In genomic region chr11:51999611-52000289, GRCm38 (mm10) we compare ENCODE assay signal across 8 mouse cellular contexts. TPM values are rescaled to one million over a fixed set of nuclear protein-coding genes. Genes with fewer than 3 reads are reported as not detected.
DNase-seq lines count a peak whose midpoint lies in the region; ATAC-seq lines count a peak whose summit lies in the region.

No protein-coding gene starts in this region.

- peak overlapping the region; percentile 97 for H3K27ac ChIP-seq in forebrain, embryonic 12.5 days

- peaks cover 43% of the 10 kb centered on the region for H3K4me1 ChIP-seq in forebrain, embryonic 12.5 days

- ATAC-seq in forebrain, embryonic 12.5 days (ENCODE audit: low FRiP score) = peak; percentile 28

- DNase-seq in MEL-GATA-1-ER (ENCODE audit: extremely low read depth, low read depth) = peak; percentile 33
- DNase-seq in c-Kit-negative CD71-positive TER-119-positive erythroid progenitor cells, embryonic 14.5 days (ENCODE audit: low read depth, low spot score) = peak; percentile 21
- DNase-seq in heart, postnatal 10 days = peak; percentile 78 to 87
- peak; percentile 19 to 40 for DNase-seq in layer of hippocampus, adult 8-10 months (ENCODE audit: low spot score in 2 of 2)
- peak; percentile 55 for DNase-seq in lung, postnatal 14 days
- peak; percentile 51 to 66 for DNase-seq in right cerebral cortex, postnatal 10 days (ENCODE audit: low spot score in 2 of 2)
- no peak for DNase-seq in c-Kit-positive CD71-positive TER-119-positive erythroid progenitor cells, embryonic 14.5 days (ENCODE audit: low spot score)

- H3K4me3 ChIP-seq in forebrain, embryonic 12.5 days (replicated peaks) = peak overlapping the region; percentile 97

- H3K9me3 ChIP-seq in forebrain, embryonic 12.5 days = no peaks in the 10 kb centered on the region

- no peaks in the 10 kb centered on the region for H3K27me3 ChIP-seq in forebrain, embryonic 12.5 days

- intact Hi-C loops in heart, postnatal 10 days (cut with DNase I) = loop anchor here (2.0 kb wide), 1 partner anchor 99 kb away; the partner anchor contains the start of gene Ppp2ca

- peaks cover 30% of the 10 kb centered on the region for H3K36me3 ChIP-seq in forebrain, embryonic 12.5 days (replicated peaks)

- peak overlapping the region; percentile 75 for H3K4me2 ChIP-seq in forebrain, embryonic 12.5 days

- peak overlapping the region; percentile 97 for H3K9ac ChIP-seq in forebrain, embryonic 12.5 days

- WGBS in forebrain, embryonic 12.5 days = 0% methylated on average over 29 of the region's 29 CpGs

RNA-seq across cellular contexts. Expression of gene Ube2b, which starts 0.8 kb away (rescaled TPM):
- 241 and 242 TPM in 2 replicates for polyA plus RNA-seq in forebrain, embryonic 12.5 days (2016; fragmentation: Nextera tagmentation; extraction: Ambion mirVana)
- 100 to 1,000 TPM; 188 to 192 TPM for total RNA-seq in heart, postnatal 10 days (2021)
- 100 to 1,000 TPM; 162 to 207 (median 179) TPM for total RNA-seq in layer of hippocampus, adult 8-10 months (2022)

RNA-seq across cellular contexts. Expression of gene Cdkl3, which starts 4.3 kb away (rescaled TPM):
- polyA plus RNA-seq in forebrain, embryonic 12.5 days (2016; fragmentation: Nextera tagmentation; extraction: Ambion mirVana) = 16.1 and 16.2 TPM in 2 replicates
- 10 to 100 TPM in 1 of 2 experiments, 1 to 10 TPM in 1; 7.9 to 10.2 TPM for total RNA-seq in heart, postnatal 10 days (2021)
- 10 to 100 TPM; 13.4 to 17.6 (median 16.1) TPM for total RNA-seq in layer of hippocampus, adult 8-10 months (2022)

RNA-seq across cellular contexts. Expression of gene Cdkn2aipnl, which starts 32.3 kb away (rescaled TPM):
- polyA plus RNA-seq in forebrain, embryonic 12.5 days (2016; fragmentation: Nextera tagmentation; extraction: Ambion mirVana) = 114 and 122 TPM in 2 replicates
- 10 to 100 TPM; 20.3 to 21.0 TPM for total RNA-seq in heart, postnatal 10 days (2021)
- 10 to 100 TPM; 35.7 to 42.8 (median 39.5) TPM for total RNA-seq in layer of hippocampus, adult 8-10 months (2022)
